Mouse (Mus musculus) myocyte (in vitro differentiated cells): ENCODE measurements at regions not wholly inside any gene's neighbourhood (a gene's known extent, or its start where the extent isn't known, plus 50 kb on each side); places are given as distances from the start of the nearest gene placed in this dataset.

Source experiments
- CEBPB ChIP-seq: IDR thresholded peaks from 2 replicates; pipeline ENCODE4 v1.6.1; 2011; ENCODE audit warnings: mild to moderate bottlenecking, moderate library complexity; ENCODE audit not compliant: poor library complexity, insufficient read depth, severe bottlenecking
- E2F4 ChIP-seq: IDR thresholded peaks from one replicate; pipeline ENCODE4 v1.6.1; 2011; ENCODE audit warnings: mild to moderate bottlenecking, control low read depth, moderate library complexity; ENCODE audit not compliant: insufficient read depth
- MAX ChIP-seq: IDR thresholded peaks from one replicate; pipeline ENCODE4 v1.6.1; 2011; ENCODE audit warnings: low read depth, mild to moderate bottlenecking, control low read depth
- MYOD1 ChIP-seq, 3 experiments: IDR thresholded peaks; one replicate each; pipeline ENCODE4 v1.6.1; 2011; ENCODE audit warnings: control low read depth in 2 of 3, low read depth in 2 of 3, mild to moderate bottlenecking in 2 of 3, moderate library complexity in 1 of 3; ENCODE audit not compliant: insufficient read length in 2 of 3, control insufficient read depth in 1 of 3
- POLR2A ChIP-seq: IDR thresholded peaks from one replicate; pipeline ENCODE4 v1.6.1; 2011; ENCODE audit warnings: low read depth, mild to moderate bottlenecking, control low read depth, moderate library complexity; ENCODE audit not compliant: insufficient read length
- REST ChIP-seq: IDR thresholded peaks from one replicate; pipeline ENCODE4 v1.6.1; 2011; ENCODE audit warnings: mild to moderate bottlenecking, control low read depth, moderate library complexity; ENCODE audit not compliant: insufficient read depth, insufficient read length
- SRF ChIP-seq: IDR thresholded peaks from one replicate; pipeline ENCODE4 v1.6.1; 2011; ENCODE audit warnings: low read depth; ENCODE audit not compliant: control insufficient read depth, insufficient read length
- TCF3 ChIP-seq: IDR thresholded peaks from one replicate; pipeline ENCODE4 v1.6.1; 2011; ENCODE audit warnings: low read depth, control low read depth; ENCODE audit not compliant: insufficient read length

- TF ChIP-seq POLR2A: no peak
- no peak for TF ChIP-seq E2F4
- TF ChIP-seq REST: no peak
- TF ChIP-seq TCF3: no peak
- no peak for TF ChIP-seq MYOD1 (IDR thresholded peaks at IDR 0.05; ENCODE audit: control insufficient read depth in 1 of 3, insufficient read length in 2 of 3, low read depth in 2 of 3)
- TF ChIP-seq MAX: no peak
- TF ChIP-seq CEBPB: no peak
- no peak for TF ChIP-seq SRF
Observed at GRCm38 (mm10) chr16:50762096-50762495, 171.1 kb upstream of the Ccdc54 start.
